Mouse (Mus musculus) hindbrain, postnatal 0 days (tissue): Measurements from ENCODE around the gene Noto. TPM values are rescaled to one million over a fixed set of nuclear protein-coding genes. Genes with fewer than 3 reads are reported as not detected.
A peak's percentile ranks its signal among the peaks of the same experiment; 100 is the strongest.
"Not testable (repeated sequence)": the region's sequence is repeated elsewhere in the genome, so short reads cannot be mapped to it uniquely, and the experiment has no call there.

Source experiments
- ATAC-seq: fragments of 200-750 bp; cut with Nextera tagmentation; 2 replicates; pipeline ENCODE4 v1.8.0; 2017; ENCODE audit warnings: mild to moderate bottlenecking, moderate TSS enrichment, moderate library complexity
- DNase-seq: peaks from one replicate; pipeline ENCODE4 v3.0.0-alpha.2; 2015; ENCODE audit warnings: low spot score
- H3K27ac ChIP-seq: fragments of 300-500 bp; sonication (generic); 2 replicates; pipeline ENCODE4 v1.5.1; 2014; ENCODE audit warnings: mild to moderate bottlenecking
- H3K27me3 ChIP-seq: fragments of 300-500 bp; sonication (generic); 2 replicates; pipeline ENCODE4 v1.6.1; 2014; ENCODE audit warnings: low read length, mixed read lengths; ENCODE audit not compliant: insufficient read depth
- H3K36me3 ChIP-seq: fragments of 300-500 bp; sonication (generic); 2 replicates; pipeline ENCODE4 v1.6.1; 2014; ENCODE audit warnings: low read length, mixed read lengths; ENCODE audit not compliant: insufficient read depth
- H3K4me1 ChIP-seq: fragments of 300-500 bp; sonication (generic); 2 replicates; pipeline ENCODE4 v1.6.1; 2014; ENCODE audit warnings: antibody characterized with exemption, low read length, mixed read lengths; ENCODE audit not compliant: insufficient read depth
- H3K4me2 ChIP-seq: fragments of 300-500 bp; sonication (generic); 2 replicates; pipeline ENCODE4 v1.6.1; 2014; ENCODE audit warnings: low read depth, mild to moderate bottlenecking, low read length, moderate library complexity, mixed read lengths
- H3K4me3 ChIP-seq: fragments of 300-500 bp; sonication (generic); 2 replicates; pipeline ENCODE4 v1.5.1; 2014; ENCODE audit warnings: low read length
- H3K9ac ChIP-seq: fragments of 300-500 bp; sonication (generic); replicated peaks from 2 replicates; pipeline ENCODE4 v1.6.1; 2014; ENCODE audit warnings: mild to moderate bottlenecking, low read length, moderate library complexity, mixed read lengths
- H3K9me3 ChIP-seq: fragments of 300-500 bp; sonication (generic); 2 replicates; pipeline ENCODE4 v1.6.1; 2016; ENCODE audit warnings: low read length, mixed read lengths
- CTCF ChIP-seq: IDR thresholded peaks from 2 replicates; pipeline ENCODE4 v1.5.1; 2016; ENCODE audit warnings: antibody characterized with exemption, control low read depth, low read depth
- WGBS: fragments of 180-500 bp; shearing (Covaris S2); extraction: QIAGEN DNeasy Blood & Tissue Kit; methylation state at CpG from one replicate; pipeline ENCODE4 v1.1.7; 2014; 5-methylcytosine and 5-hydroxymethylcytosine counted together
- polyA plus RNA-seq: library from polyadenylated mRNA; unstranded; fragments of >200 nt; fragmentation: Nextera tagmentation; extraction: Ambion mirVana; gene quantifications from 2 replicates; pipeline ENCODE4 v1.2.1, GENCODE M21; 2015
- total RNA-seq: library from RNA; depleted of rRNA; stranded (reverse); fragments of >200 nt; gene quantifications from 2 replicates; pipeline ENCODE4 v1.2.3, GENCODE M21; 2014

Gene Noto
- total and polyA plus RNA-seq, 2 experiments from 2014 or later = not detected

- H3K27ac ChIP-seq = no peak overlapping the region
- no peak overlapping the region for H3K9ac ChIP-seq
- no peaks in the 10 kb centered on the region for H3K27me3 ChIP-seq
- peaks cover 30% of the 10 kb centered on the region for H3K36me3 ChIP-seq
- 81% methylated on average over 3 of the region's 3 CpGs for WGBS
- no peaks in the 10 kb centered on the region for H3K4me1 ChIP-seq
- no peak overlapping the region for H3K4me3 ChIP-seq
- ATAC-seq (no peak), DNase-seq (no peak)
- H3K4me2 ChIP-seq = no peak overlapping the region
- no peak for TF ChIP-seq CTCF
- H3K9me3 ChIP-seq = no peaks in the 10 kb centered on the region
These were observed 20.0 kb downstream of the Noto start for GRCm38 (mm10) chr6:85443488-85444233.

- no peak for DNase-seq
- ATAC-seq = no peak
- no peaks in the 10 kb centered on the region for H3K4me1 ChIP-seq
- H3K27me3 ChIP-seq = no peaks in the 10 kb centered on the region
- no peak overlapping the region for H3K4me2 ChIP-seq
- no peak overlapping the region for H3K9ac ChIP-seq
- H3K9me3 ChIP-seq = no peaks in the 10 kb centered on the region
- WGBS = 92% methylated on average over 8 of the region's 8 CpGs
- no peak for TF ChIP-seq CTCF
- no peak overlapping the region for H3K4me3 ChIP-seq
- no peak overlapping the region for H3K27ac ChIP-seq
- H3K36me3 ChIP-seq = peaks cover 27% of the 10 kb centered on the region
These were observed 20.7 kb downstream of the Noto start for GRCm38 (mm10) chr6:85444266-85444965.

- TF ChIP-seq CTCF = no peak
- 76% methylated on average over 5 of the region's 5 CpGs for WGBS
- DNase-seq = no peak
- Histone ChIP-seq H3K36me3 (peaks cover 22% of the 10 kb centered on the region), H3K4me1 (no peaks in the 10 kb centered on the region), H3K4me3 (no peak overlapping the region), H3K27ac (no peak overlapping the region), H3K27me3 (no peaks in the 10 kb centered on the region), H3K9ac (no peak overlapping the region), H3K4me2 (no peak overlapping the region), H3K9me3 (no peaks in the 10 kb centered on the region)
- no peak for ATAC-seq
These were observed 21.6 kb downstream of the Noto start for GRCm38 (mm10) chr6:85445286-85445685.

- Histone ChIP-seq H3K36me3 (peaks cover 13% of the 10 kb centered on the region), H3K4me2 (no peak overlapping the region), H3K27me3 (no peaks in the 10 kb centered on the region), H3K4me1 (no peaks in the 10 kb centered on the region), H3K4me3 (no peak overlapping the region), H3K27ac (no peak overlapping the region), H3K9me3 (no peaks in the 10 kb centered on the region), H3K9ac (no peak overlapping the region)
- ATAC-seq = no peak
- WGBS = 88% methylated on average over 6 of the region's 6 CpGs
- TF ChIP-seq CTCF = no peak
- DNase-seq = no peak
These were observed 23.7 kb downstream of the Noto start for GRCm38 (mm10) chr6:85447351-85447750.

- H3K4me3 ChIP-seq, ATAC-seq, H3K36me3 ChIP-seq, DNase-seq, H3K9me3 ChIP-seq, H3K27ac ChIP-seq, H3K27me3 ChIP-seq: not testable (repeated sequence)
- Histone ChIP-seq H3K4me2 (peak overlapping the region; percentile 86), H3K9ac (peak overlapping the region; percentile 57; the same call in 1 of the 2 replicates), H3K4me1 (peaks cover 12% of the 10 kb centered on the region)
- WGBS = 53% methylated on average over 1 of the region's 1 CpGs
These were observed 26.5 kb downstream of the Noto start for GRCm38 (mm10) chr6:85450140-85450539.

GRCm38 (mm10) chr6:85450697-85451663, 27.3 kb downstream of the Noto start, which contains the start of gene Cct7:
Gene Cct7 (plus strand): TSS chr6:85451514.
- H3K4me3 ChIP-seq = peak within 1 kb of the TSS; percentile 79
- peak; percentile 100 for DNase-seq
- peak within 1 kb of the TSS; percentile 94 for H3K27ac ChIP-seq
- peak; percentile 55 for TF ChIP-seq CTCF
- H3K9me3 ChIP-seq = no peaks in the 10 kb centered on the region
- 3% methylated on average over 92 of the region's 96 CpGs for WGBS
- H3K36me3 ChIP-seq = no peaks in the 10 kb centered on the region; the same call in 1 of the 2 replicates
- no peaks in the 10 kb centered on the region for H3K27me3 ChIP-seq
- ATAC-seq = peak; percentile 95
- peak within 1 kb of the TSS; percentile 93 for H3K9ac ChIP-seq
- peaks cover 15% of the 10 kb centered on the region for H3K4me1 ChIP-seq
- H3K4me2 ChIP-seq = peak within 1 kb of the TSS; percentile 86
